Mouse (Mus musculus) kidney, embryonic 16.5 days (tissue): ENCODE measurements around the gene Larp1b. TPM values are rescaled to one million over a fixed set of nuclear protein-coding genes. Genes with fewer than 3 reads are reported as not detected.
A peak's percentile ranks its signal among the peaks of the same experiment; 100 is the strongest.

Experiments used
- ATAC-seq: fragments of 200-750 bp; cut with Nextera tagmentation; 2 replicates; pipeline ENCODE4 v1.8.0; 2017; ENCODE audit warnings: moderate TSS enrichment; ENCODE audit not compliant: low FRiP score, low TSS enrichment
- H3K27ac ChIP-seq: fragments of 300-500 bp; sonication (generic); 2 replicates; pipeline ENCODE4 v1.5.1; 2014; ENCODE audit warnings: low read length
- H3K27me3 ChIP-seq: fragments of 300-500 bp; sonication (generic); 2 replicates; pipeline ENCODE4 v1.6.1; 2014; ENCODE audit warnings: low read length, control low read depth, mixed read lengths; ENCODE audit not compliant: insufficient read depth
- H3K36me3 ChIP-seq: fragments of 300-500 bp; sonication (generic); 2 replicates; pipeline ENCODE4 v1.6.1; 2014; ENCODE audit warnings: low read length, control low read depth, mixed read lengths; ENCODE audit not compliant: insufficient read depth
- H3K4me1 ChIP-seq: fragments of 300-500 bp; sonication (generic); 2 replicates; pipeline ENCODE4 v1.6.1; 2014; ENCODE audit warnings: low read length, control low read depth, mixed read lengths; ENCODE audit not compliant: insufficient read depth
- H3K4me2 ChIP-seq: fragments of 300-500 bp; sonication (generic); replicated peaks from 2 replicates; pipeline ENCODE4 v1.6.1; 2014; ENCODE audit warnings: low read depth, low read length
- H3K4me3 ChIP-seq: fragments of 300-500 bp; sonication (generic); 2 replicates; pipeline ENCODE4 v1.5.1; 2014; ENCODE audit warnings: mild to moderate bottlenecking, low read length
- H3K9ac ChIP-seq: fragments of 300-500 bp; sonication (generic); replicated peaks from 2 replicates; pipeline ENCODE4 v1.6.1; 2014; ENCODE audit warnings: low read length
- H3K9me3 ChIP-seq: fragments of 300-500 bp; sonication (generic); 2 replicates; pipeline ENCODE4 v1.6.1; 2016; ENCODE audit warnings: low read length, control low read depth
- WGBS: fragments of 180-500 bp; shearing (Covaris S2); extraction: QIAGEN DNeasy Blood & Tissue Kit; methylation state at CpG from one replicate; pipeline ENCODE4 v1.1.7; 2014; 5-methylcytosine and 5-hydroxymethylcytosine counted together
- polyA plus RNA-seq: library from polyadenylated mRNA; unstranded; fragments of >200 nt; fragmentation: Nextera tagmentation; extraction: Ambion mirVana; gene quantifications from 2 replicates; pipeline ENCODE4 v1.2.1, GENCODE M21; 2015

Gene Larp1b
- polyA plus RNA-seq, 1 experiment from 2014 or later: 10.5 TPM

DNA sequence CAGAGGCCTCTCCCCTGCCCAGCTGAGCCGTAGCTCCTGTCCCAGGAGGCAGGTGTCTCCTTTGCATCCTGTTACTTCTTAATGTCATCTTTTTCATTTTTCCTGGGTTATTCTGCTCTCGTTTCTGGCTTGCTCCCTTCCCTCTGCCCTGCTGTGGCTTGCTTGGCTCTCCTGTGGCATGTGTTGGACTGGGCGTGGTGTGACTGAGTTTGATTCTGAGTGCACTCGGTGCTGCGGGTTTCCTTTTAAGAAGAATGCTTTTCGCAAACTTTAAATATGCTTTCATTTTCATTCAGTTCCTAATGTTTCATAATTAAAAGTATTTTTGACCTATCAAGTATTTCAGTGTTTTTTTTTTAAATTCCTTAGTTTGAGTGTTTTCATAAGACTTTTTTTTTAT lies 65.3 kb downstream of the Larp1b start:
- 78% methylated on average over 6 of the region's 6 CpGs for WGBS
- H3K4me1 ChIP-seq: no peaks in the 10 kb centered on the region
- H3K27me3 ChIP-seq: no peaks in the 10 kb centered on the region
- H3K36me3 ChIP-seq: no peaks in the 10 kb centered on the region
- H3K4me2 ChIP-seq: no peak overlapping the region
- ATAC-seq: no peak
- no peak overlapping the region for H3K9ac ChIP-seq
- H3K27ac ChIP-seq: no peak overlapping the region
- H3K9me3 ChIP-seq: no peaks in the 10 kb centered on the region
- H3K4me3 ChIP-seq: no peak overlapping the region

DNA sequence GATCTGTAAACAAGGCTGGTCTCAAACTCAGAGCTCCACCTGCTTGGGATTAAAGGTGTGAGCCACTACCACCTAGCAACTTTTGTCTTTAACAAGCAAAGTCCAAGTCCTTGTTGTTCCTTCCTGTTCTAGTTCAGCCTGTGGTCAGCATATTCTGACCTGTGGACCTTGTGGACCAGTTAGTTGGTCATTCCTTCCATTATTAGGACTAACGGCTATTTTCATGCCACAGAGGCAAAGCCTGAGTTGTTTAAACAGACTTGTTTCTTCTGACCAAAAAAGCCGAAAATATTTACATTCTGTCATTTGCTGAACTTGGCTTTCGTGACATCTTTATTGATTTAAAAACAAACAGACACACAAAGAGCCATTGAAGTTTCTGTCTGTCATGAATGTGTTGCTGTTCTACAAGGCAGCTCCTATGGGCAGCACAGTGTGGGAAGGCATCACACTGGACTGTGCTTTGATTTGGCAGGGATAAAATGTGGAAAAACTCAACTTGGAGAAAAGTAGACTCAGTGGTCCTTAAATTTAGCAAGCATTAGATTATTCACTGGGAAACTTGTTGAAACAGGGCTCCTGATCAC lies 68.5 kb downstream of the Larp1b start:
- no peak overlapping the region for H3K27ac ChIP-seq
- no peak overlapping the region for H3K4me2 ChIP-seq
- no peaks in the 10 kb centered on the region for H3K27me3 ChIP-seq
- H3K4me1 ChIP-seq: no peaks in the 10 kb centered on the region
- no peaks in the 10 kb centered on the region for H3K36me3 ChIP-seq
- no peaks in the 10 kb centered on the region for H3K9me3 ChIP-seq
- no peak for ATAC-seq
- no peak overlapping the region for H3K9ac ChIP-seq
- no peak overlapping the region for H3K4me3 ChIP-seq
- 63% methylated on average over 3 of the region's 3 CpGs for WGBS

DNA sequence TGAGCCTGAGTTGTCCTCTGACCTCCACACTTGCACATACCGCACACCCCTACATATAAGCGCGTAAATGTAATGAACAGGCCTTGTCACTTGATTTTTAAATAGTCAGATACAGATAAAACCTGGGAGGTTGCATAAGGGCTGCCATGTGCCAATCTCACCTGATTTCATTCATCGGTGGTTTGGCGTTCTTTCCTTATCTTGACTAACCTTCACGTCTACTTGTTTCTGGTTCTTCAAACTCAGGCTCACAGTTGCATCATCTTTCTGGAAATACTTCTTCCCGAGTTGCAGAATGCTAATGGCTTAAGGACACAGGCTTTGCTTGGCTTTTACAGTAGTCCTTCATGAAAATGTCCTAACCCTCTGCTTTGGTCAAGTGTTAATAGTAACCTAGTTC lies 71.1 kb downstream of the Larp1b start:
- no peak overlapping the region for H3K9ac ChIP-seq
- WGBS: 89% methylated on average over 7 of the region's 7 CpGs
- H3K4me3 ChIP-seq: no peak overlapping the region
- no peaks in the 10 kb centered on the region for H3K27me3 ChIP-seq
- no peak for ATAC-seq
- no peak overlapping the region for H3K4me2 ChIP-seq
- H3K4me1 ChIP-seq: no peaks in the 10 kb centered on the region
- no peak overlapping the region for H3K27ac ChIP-seq
- H3K36me3 ChIP-seq: no peaks in the 10 kb centered on the region
- no peaks in the 10 kb centered on the region for H3K9me3 ChIP-seq

DNA sequence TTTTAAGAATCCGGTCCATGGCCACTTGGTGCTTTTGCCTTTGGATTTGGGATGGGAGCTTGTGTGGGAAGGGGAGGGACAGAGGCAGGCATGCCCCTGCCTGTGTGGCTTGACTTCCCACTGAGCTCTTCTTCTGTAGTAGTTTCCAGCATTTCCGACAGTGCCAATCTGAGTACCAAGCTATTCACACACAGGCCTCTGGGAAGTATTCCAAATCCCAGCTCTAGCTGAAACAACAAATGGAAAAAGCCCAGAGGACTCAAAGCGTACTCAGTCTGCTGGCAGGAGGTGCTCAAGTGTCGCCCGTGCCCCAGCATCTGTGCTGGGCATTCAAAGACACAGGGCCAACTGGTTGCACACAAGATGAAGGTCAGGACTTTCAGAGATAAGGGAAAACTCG lies 72.4 kb downstream of the Larp1b start:
- ATAC-seq: no peak
- Histone ChIP-seq H3K4me3 (no peak overlapping the region), H3K9ac (no peak overlapping the region), H3K27ac (no peak overlapping the region), H3K4me1 (no peaks in the 10 kb centered on the region), H3K36me3 (no peaks in the 10 kb centered on the region), H3K4me2 (no peak overlapping the region), H3K9me3 (no peaks in the 10 kb centered on the region), H3K27me3 (no peaks in the 10 kb centered on the region)
- WGBS: 71% methylated on average over 6 of the region's 6 CpGs

DNA sequence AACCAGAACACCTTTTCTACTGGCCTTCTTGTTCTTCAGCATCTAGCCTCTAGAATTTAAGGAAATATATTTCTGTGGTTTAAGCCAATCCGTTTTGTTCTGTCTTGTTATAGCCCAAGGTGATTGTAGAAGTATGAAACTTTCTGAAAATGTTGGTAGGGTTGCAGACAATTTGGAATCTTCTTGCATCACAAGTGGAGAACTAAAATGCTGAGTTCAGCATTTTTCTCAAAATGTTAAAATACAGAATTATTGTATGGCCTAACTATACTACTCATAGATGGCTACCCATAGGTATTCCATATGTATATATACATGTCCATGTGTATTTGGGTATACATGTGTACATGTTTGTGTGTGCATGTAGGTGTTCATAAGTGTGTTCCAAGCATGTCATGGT lies 81.1 kb downstream of the Larp1b start:
- Histone ChIP-seq H3K4me2 (no peak overlapping the region), H3K9ac (no peak overlapping the region), H3K27ac (no peak overlapping the region), H3K4me3 (no peak overlapping the region), H3K9me3 (no peaks in the 10 kb centered on the region), H3K27me3 (no peaks in the 10 kb centered on the region), H3K36me3 (no peaks in the 10 kb centered on the region), H3K4me1 (no peaks in the 10 kb centered on the region)
- 83% methylated on average over 1 of the region's 1 CpGs for WGBS
- no peak for ATAC-seq

DNA sequence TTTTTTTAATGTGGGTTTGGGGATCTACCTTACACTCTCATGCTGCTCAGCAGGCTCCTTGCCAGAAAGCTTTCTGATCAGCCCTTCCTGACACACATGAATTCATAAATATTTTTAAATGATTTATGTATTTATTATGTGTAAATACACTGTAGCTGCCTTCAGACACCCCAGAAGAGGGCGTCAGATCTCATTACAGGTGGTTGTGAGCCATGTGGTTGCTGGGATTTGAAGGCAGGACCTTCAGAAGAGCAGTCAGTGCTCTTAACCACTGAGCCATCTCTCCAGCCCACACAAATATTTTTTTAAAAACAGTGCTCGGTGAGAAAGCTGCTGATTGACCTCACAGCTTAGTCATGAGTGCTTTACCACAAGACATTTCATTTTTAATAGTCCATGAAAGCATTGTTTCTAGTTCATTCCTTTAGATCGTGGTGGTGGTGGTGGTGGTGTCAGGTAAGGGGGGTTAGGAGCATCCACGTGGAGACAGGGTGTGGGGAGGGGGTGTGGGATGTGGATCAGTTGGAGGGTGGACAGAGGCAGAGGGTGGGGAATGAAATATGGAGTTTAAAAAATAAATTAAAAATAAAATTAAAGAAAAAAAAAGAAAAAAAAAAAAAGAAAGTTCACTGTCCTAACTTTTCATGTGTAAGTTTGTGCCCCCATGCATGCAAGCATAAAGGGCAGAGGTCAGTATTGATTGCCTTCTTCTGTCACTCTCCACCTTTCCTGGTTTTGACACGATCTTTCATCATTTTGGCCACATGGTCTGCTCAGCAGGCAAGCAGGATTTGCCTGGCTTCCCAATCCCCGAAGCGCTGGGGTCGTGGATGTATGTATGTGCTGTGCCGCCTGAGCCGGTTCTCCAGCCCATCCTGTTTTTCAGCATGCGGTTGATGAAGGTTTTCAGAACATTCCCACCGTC lies 81.9 kb downstream of the Larp1b start:
- no peak for ATAC-seq
- no peaks in the 10 kb centered on the region for H3K36me3 ChIP-seq
- WGBS: 78% methylated on average over 12 of the region's 12 CpGs

DNA sequence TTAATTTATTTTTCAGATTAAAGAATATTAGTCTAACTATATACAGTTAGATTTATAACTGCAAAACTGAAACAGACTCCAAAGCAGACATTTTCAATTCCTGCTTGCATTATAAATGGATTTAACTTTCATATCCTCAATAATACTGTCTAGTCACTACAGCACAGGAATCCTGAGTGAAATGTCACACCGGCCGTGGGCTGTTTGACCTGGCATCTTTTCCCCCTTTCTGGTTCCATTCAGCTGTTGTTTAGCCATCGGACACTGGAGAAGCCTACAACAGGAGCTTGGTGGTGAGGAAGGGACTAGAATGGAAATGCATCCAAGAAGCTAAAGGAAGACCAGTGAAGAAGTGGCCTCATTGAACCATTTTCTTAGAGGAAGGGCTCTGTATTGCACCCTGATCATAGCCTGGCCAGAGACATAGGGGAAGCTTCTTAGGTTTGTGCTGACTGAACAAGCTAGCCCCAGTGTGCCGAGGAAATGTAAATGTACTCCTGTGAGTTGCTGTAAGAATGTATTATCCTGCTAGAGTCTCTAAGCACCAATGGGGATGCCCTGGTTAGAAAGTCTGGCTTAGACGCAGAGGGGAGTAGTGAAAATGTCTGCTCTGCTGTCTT lies 88.8 kb downstream of the Larp1b start:
- no peak for ATAC-seq
- Histone ChIP-seq H3K27ac (no peak overlapping the region), H3K4me1 (no peaks in the 10 kb centered on the region), H3K4me2 (no peak overlapping the region), H3K9me3 (no peaks in the 10 kb centered on the region), H3K36me3 (no peaks in the 10 kb centered on the region), H3K27me3 (no peaks in the 10 kb centered on the region), H3K9ac (no peak overlapping the region), H3K4me3 (no peak overlapping the region)
- 77% methylated on average over 5 of the region's 5 CpGs for WGBS

More for the DNA sequence above, 81.9 kb downstream of the Larp1b start:
- Histone ChIP-seq H3K4me1 (no peaks in the 10 kb centered on the region), H3K9ac (no peak overlapping the region), H3K4me3 (no peak overlapping the region), H3K9me3 (no peaks in the 10 kb centered on the region), H3K27me3 (no peaks in the 10 kb centered on the region), H3K4me2 (no peak overlapping the region), H3K27ac (no peak overlapping the region)

DNA sequence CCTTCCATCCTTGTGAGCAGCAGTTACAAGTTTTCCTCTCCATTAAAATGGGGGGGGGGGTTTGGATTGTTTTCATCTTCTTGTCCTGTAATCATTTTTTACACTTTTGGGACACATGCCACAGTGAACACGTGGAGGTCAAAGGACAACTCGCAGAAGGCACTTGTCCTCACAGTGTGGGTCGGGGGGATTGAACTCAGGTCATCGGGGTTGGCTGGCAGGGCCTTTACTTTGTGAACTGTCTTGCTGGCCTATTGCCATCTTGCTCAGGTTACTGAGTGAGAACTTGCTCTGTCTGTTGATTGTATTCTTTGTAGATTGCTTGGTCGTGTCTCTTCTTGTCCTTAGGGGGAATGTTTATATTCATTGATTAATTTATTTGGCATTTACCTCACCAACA lies 91.6 kb downstream of the Larp1b start:
- no peaks in the 10 kb centered on the region for H3K27me3 ChIP-seq
- no peaks in the 10 kb centered on the region for H3K36me3 ChIP-seq
- no peak overlapping the region for H3K4me3 ChIP-seq
- no peaks in the 10 kb centered on the region for H3K9me3 ChIP-seq
- no peaks in the 10 kb centered on the region for H3K4me1 ChIP-seq
- ATAC-seq: no peak
- 72% methylated on average over 5 of the region's 5 CpGs for WGBS
- H3K4me2 ChIP-seq: no peak overlapping the region
- H3K9ac ChIP-seq: no peak overlapping the region
- no peak overlapping the region for H3K27ac ChIP-seq

DNA sequence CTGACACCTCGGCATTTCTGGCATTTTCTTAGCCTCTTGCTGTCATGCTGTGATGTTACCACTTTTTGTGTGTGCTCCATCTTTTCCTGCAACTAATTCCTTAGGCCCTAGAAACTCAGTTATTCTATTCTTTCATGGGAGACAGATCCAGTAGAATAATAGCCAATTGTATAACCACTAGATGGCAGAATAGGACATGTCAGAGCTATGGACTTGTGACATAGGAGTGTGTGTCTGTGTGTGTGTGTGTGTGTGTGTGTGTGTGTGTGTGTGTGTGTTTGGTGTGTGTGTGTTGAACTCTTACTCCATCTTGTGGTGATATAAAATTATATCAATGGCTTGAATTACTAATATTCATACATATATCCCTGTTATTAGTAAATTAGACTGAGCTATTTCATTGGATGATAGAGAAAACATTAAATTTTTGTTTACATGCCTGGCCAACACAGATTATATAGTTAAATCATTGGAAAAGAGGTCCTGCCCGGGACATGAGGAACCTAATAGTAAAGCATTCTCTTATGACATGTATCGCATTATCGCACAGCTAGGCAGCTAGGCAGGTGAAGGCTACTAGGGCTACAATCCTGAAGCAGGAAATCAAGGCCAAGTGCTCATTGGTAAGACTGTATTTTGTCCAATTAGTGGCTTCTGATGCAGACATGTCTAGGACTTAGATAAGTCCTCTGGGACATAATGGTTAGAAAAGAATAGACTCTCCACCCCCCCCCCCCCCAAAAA lies 92.7 kb downstream of the Larp1b start:
- ATAC-seq: 0 out of 2 replicates have a peak, but pooled peaks have one; percentile 46

More for the DNA sequence above, 92.7 kb downstream of the Larp1b start:
- Histone ChIP-seq H3K27ac (no peak overlapping the region), H3K9ac (no peak overlapping the region), H3K4me2 (no peak overlapping the region), H3K36me3 (no peaks in the 10 kb centered on the region), H3K4me3 (no peak overlapping the region), H3K9me3 (no peaks in the 10 kb centered on the region), H3K27me3 (no peaks in the 10 kb centered on the region), H3K4me1 (no peaks in the 10 kb centered on the region)
- 77% methylated on average over 4 of the region's 4 CpGs for WGBS
